Mouse (Mus musculus) small intestine, adult 2 months (tissue): ENCODE data around the gene Primpol.

Source experiments
- CTCF ChIP-seq: fragments of 200-500 bp; IDR thresholded peaks from 2 replicates; pipeline ENCODE4 v1.5.1; 2012; ENCODE audit warnings: low read depth, mild to moderate bottlenecking, control low read depth, inconsistent platforms, low read length, moderate library complexity, mixed read lengths; ENCODE audit not compliant: insufficient replicate concordance, insufficient read length; ENCODE audit errors: extremely low read depth
- POLR2A ChIP-seq: fragments of 200-500 bp; IDR thresholded peaks from 2 replicates; pipeline ENCODE4 v1.6.1; 2012; ENCODE audit warnings: low read depth, mild to moderate bottlenecking, control low read depth, inconsistent platforms, low read length, moderate library complexity

DNA sequence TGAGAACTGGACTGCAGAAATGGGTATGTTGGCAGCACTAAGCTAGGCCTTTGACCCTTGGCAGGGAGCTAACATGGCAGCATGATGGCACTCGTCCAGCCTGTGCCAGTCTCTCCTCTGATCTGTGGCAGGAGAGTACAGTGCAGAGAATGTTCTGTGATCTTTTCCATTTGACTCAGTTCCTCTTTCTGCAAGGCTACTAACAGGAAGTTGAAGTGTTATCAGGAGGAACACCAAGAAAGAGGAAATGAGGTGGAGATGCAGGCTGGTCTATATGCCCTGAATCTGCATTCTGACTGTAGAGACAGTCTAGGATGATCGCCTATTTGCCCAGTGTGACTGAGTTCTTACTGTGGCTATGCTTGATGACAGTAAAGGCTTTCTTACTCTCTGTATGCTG lies 21.4 kb downstream of the Primpol start:
- TF ChIP-seq POLR2A (no peak), CTCF (no peak)
